Mouse (Mus musculus): ENCODE data around the gene Gfra1.
A peak's percentile ranks its signal among the peaks of the same experiment; 100 is the strongest.

The Gfra1 gene

DNA sequence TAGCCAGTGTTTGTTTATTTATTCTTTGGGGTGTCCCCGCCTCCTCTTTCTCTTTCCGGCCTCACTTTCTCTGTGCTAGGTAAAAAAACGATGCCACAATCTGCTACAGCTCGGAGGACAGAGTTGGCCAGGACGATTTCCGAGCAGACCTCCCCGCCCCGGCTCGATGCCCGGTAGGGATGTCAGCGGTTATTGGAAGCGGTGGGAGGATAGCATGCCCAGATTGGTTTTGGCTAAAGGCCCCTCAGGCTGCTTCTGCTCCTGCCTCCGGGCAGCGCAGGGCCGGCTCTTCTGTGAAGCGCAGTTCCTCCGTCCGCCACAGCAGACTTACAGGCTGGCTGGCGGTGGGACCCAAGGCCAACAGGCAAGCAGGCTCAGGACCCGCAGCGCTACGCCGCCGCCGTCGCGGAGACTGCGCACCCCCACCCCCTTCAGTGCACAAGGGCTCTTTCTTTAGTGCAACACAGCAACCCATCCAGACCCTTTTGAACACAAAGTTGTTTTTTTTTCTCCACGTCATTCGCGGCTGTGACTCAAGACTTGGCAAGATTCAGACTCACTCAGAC lies at the start of gene Gfra1:
Gfra1 (minus strand) TSS at position 414 of the 566 bp plus-strand sequence.
- peak; percentile 55 to 57 for DNase-seq (ENCODE audit: low spot score in 2 of 2)

GRCm38 (mm10) chr19:58500049-58500448 lies 44.3 kb upstream of the Gfra1 start:
- no peak for DNase-seq (ENCODE audit: low spot score in 2 of 2)

GRCm38 (mm10) chr19:58499420-58499966 lies 43.8 kb upstream of the Gfra1 start:
- no peak for DNase-seq (ENCODE audit: low spot score in 2 of 2)

GRCm38 (mm10) chr19:58497106-58497505 lies 41.4 kb upstream of the Gfra1 start:
- DNase-seq (ENCODE audit: low spot score in 2 of 2), result no peak

GRCm38 (mm10) chr19:58486686-58487085 lies 31.0 kb upstream of the Gfra1 start:
- no peak for DNase-seq (ENCODE audit: low spot score in 2 of 2)

- DNase-seq (ENCODE audit: low spot score in 2 of 2), result no peak
Measured at GRCm38 (mm10) chr19:58482373-58482977, 26.8 kb upstream of the Gfra1 start.

DNA sequence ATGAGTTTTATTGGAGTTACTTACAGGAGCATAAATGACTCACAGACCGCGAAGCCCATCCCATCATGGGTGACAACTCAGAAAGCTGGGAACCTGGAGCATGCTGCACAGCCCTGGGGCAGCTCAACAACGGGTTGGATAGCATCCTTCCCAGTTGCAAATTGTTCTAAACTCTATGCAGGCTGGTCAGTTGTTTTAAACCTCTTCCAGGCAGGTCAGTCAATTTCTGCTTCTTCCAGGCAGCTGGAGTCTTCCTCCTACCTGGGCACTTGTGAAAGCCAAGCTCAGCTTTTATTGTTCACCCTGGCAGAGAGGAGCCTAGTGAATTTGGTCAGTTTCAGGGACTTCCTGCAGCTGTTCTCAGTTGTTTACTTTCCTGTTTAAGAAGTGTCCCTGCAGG lies 18.5 kb upstream of the Gfra1 start:
- DNase-seq (ENCODE audit: low spot score in 2 of 2), result no peak

GRCm38 (mm10) chr19:58469421-58469820 lies 13.7 kb upstream of the Gfra1 start:
- peak; percentile 88 to 93 for DNase-seq (ENCODE audit: low spot score in 2 of 2)

DNA sequence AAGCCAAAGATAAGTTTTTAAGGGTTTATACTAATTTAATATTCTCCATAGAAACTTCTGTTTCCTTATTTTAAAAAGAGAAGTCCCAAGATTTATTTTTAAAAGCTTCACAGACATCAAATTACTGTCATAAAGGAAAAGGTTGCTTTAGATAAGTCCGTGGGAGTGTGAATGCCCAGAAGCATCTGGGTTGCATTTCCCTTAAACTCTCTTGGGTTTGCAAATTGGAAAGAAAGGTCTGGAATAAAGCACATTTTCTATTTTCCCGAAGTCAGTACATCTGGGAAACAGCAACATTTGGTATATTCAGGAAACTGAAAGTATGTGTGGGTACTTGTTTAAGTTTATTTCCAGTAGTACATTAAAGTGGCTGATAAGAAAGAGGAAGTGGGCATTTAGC lies 12.6 kb upstream of the Gfra1 start:
- DNase-seq (ENCODE audit: low spot score in 2 of 2), result no peak

DNA sequence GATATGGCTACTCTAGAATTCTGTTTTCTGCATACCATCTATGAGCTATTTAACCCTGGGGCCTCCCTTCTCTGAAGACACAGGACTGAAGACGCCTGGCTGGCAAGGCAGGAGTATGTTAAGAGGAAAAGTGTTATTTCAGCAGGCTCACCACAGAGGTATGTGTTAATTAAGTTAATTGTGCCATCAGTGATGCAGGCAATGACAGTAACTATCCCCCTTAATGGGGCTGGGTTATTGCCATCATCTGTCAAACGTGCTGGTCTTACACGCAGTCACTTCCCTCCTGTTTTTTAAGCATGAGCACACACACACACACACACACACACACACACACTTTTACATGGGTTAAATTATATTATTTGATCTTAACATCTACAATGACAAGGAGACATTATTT lies 8.0 kb upstream of the Gfra1 start:
- no peak for DNase-seq (ENCODE audit: low spot score in 2 of 2)

GRCm38 (mm10) chr19:58460361-58461022 lies 4.8 kb upstream of the Gfra1 start:
- DNase-seq (ENCODE audit: low spot score in 2 of 2), result no peak

DNA sequence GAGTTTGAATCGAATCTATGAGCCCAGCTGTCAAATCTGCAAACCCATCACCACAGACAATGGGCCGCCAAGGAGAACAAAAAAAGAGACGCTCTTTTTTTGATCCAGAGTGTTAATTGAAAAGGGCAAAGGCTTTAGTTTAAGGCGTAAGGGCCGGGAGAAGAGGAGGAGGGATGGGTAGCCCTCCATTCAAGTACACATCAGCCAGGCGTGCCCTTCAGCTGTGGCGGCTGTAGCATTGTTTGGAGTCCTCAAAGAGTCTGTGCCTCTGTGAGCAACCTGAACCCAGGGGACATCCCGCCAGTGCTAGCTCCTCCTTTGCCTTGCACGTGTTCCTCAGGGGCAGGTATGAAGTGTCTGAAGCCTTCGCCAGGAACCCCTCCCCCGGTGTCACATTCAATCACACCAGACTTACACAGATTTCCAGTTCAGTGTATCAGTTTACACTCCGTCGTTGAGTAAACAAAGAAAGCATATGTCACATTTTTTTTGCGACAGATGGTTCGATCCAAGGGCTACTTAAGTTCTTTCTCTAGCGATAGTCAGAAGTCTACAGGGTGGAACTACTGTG lies 867 bp upstream of the Gfra1 start:
- no peak for DNase-seq (ENCODE audit: low spot score in 2 of 2)

DNA sequence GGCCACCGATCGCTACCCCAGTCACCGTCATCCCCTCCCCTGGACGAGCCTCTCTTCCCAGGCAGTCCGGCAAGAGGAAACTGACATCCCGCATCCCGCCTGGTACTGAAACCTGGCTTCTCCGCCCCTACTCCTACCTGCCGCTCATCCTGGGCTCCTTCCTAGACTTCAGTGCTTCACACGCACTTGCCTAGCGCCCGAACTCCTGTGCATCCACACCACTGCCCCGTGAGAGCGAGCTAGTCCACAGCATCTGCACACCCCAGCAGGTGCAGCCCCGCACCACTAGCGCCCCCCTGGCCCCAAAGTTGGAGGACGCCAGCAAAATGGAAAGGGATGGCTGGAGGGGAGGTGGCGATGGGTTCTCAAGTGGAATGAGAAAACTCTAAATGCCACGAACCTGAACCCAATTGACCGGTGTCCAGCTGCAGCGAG lies 631 bp downstream of the Gfra1 start:
- DNase-seq (ENCODE audit: low spot score in 2 of 2), result peak; percentile 36 to 51

- DNase-seq (ENCODE audit: low spot score in 2 of 2), result peak; percentile 45 to 47
Measured at GRCm38 (mm10) chr19:58454261-58455060, 1.2 kb downstream of the Gfra1 start.

DNA sequence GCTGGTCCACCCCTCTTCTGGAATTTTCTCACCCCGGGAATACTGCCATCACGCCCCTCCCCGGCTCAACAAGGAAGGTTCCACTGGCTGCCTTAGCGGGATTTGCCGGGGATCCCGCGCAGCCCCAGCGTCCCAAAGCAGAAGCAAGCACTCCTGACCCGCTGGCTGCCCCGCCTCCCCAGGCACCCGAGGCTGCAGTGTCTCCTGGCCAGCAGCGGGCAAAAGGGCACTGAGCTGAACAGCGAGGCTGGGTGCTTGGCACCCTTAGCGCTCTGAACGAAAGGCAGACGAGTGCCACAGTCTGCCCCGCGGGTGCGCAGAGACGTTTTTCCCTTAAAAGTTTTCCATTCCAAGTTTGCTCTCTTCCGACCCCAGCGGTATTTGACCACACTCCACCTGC lies 2.1 kb downstream of the Gfra1 start:
- no peak for DNase-seq (ENCODE audit: low spot score in 2 of 2)

- DNase-seq (ENCODE audit: low spot score in 2 of 2), result no peak
Measured at GRCm38 (mm10) chr19:58452941-58453551, 2.7 kb downstream of the Gfra1 start.

GRCm38 (mm10) chr19:58452178-58452819 lies 3.4 kb downstream of the Gfra1 start:
- no peak for DNase-seq (ENCODE audit: low spot score in 2 of 2)

DNA sequence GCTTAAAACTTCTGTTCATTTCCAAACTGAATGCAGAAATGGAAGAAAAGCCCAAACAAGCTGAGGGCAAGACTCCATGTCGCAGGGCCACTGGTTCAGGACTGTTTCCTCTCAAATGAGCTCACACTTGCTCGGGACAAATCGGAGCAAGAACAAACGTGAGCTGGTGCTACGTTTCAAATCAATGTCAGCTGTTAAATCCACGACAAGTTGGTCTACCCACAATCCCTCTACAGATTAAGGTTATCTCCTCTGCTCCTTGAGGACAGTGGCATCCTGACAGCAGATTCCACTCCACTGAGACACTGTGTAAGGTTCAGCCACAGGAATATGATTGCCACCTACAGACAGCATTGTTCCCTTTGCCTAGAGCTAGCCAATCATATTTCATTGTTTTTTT lies 4.4 kb downstream of the Gfra1 start:
- DNase-seq (ENCODE audit: low spot score in 2 of 2), result no peak

- DNase-seq (ENCODE audit: low spot score in 2 of 2), result no peak
Measured at GRCm38 (mm10) chr19:58450716-58451115, 5.0 kb downstream of the Gfra1 start.

GRCm38 (mm10) chr19:58442785-58443732 lies 12.7 kb downstream of the Gfra1 start:
- DNase-seq (ENCODE audit: low spot score in 2 of 2), result no peak
